Mouse (Mus musculus) embryonic fibroblast, embryonic 13.5 days (primary cell): Measurements from ENCODE around the gene Ice2. TPM values are rescaled to one million over a fixed set of nuclear protein-coding genes. Genes with fewer than 3 reads are reported as not detected.

Experiments
- H3K27ac ChIP-seq: 2 replicates; pipeline ENCODE4 v1.5.1; 2012; ENCODE audit warnings: low read length, control low read depth, inconsistent platforms; ENCODE audit not compliant: insufficient read depth
- H3K4me1 ChIP-seq: 2 replicates; pipeline ENCODE4 v1.6.1; 2011; ENCODE audit warnings: low read length; ENCODE audit not compliant: control insufficient read depth, insufficient read depth
- H3K4me3 ChIP-seq: 2 replicates; pipeline ENCODE4 v1.5.1; 2011; ENCODE audit warnings: mild to moderate bottlenecking, control low read depth, low read length; ENCODE audit not compliant: insufficient read depth
- CTCF ChIP-seq: IDR thresholded peaks from 2 replicates; pipeline ENCODE4 v1.5.1; 2011; ENCODE audit warnings: mild to moderate bottlenecking, control low read depth, low read length, moderate library complexity, borderline replicate concordance; ENCODE audit not compliant: insufficient read depth
- POLR2A ChIP-seq: IDR thresholded peaks from 2 replicates; pipeline ENCODE4 v1.6.1; 2011; ENCODE audit warnings: low read depth, mild to moderate bottlenecking, control low read depth, low read length, moderate library complexity
- polyA plus RNA-seq: library from polyadenylated mRNA; stranded (reverse); fragments of >200 nt; gene quantifications from 2 replicates; pipeline ENCODE4 v1.2.4, GENCODE M21; 2011; ENCODE audit warnings: low read depth; ENCODE audit not compliant: missing spikeins, insufficient read length

Ice2 gene
- polyA plus RNA-seq, 1 experiment = 19.9 TPM

DNA sequence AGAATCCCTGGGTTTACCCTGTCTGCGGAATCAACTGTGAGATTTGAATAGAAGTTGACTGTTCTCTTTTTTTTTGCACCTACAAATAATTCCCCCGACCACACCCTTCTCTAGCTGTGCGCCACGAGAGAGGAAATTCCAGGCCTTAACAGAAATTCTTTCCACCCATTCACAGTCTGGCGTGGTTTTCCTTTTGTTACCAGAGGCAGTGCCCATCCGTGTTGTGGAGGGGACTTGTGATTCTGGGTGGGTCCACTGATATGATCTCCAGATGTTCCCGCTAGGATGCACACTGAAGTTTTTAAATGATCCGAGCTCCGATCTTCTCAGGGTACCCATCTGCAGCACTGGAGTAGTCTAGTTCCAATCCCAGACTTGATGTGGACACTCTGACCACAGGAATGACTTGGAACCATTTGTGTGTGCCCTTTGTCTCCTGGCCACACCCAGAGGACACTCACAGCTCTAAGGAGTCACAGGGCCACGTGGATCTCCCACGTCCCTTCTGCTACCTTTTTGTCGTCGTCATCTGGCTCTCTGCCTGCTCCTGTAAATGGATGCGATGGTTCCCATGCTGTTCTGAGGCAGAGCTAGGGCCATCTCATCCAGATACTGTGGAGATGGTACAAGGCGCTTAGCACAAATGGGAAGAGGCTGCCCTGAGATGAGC, 58.8 kb downstream of the Ice2 start:
- H3K27ac ChIP-seq = peak overlapping the region; percentile 93
- TF ChIP-seq POLR2A = peak; percentile 10; the same call in 1 of the 2 replicates
- TF ChIP-seq CTCF = no peak

DNA sequence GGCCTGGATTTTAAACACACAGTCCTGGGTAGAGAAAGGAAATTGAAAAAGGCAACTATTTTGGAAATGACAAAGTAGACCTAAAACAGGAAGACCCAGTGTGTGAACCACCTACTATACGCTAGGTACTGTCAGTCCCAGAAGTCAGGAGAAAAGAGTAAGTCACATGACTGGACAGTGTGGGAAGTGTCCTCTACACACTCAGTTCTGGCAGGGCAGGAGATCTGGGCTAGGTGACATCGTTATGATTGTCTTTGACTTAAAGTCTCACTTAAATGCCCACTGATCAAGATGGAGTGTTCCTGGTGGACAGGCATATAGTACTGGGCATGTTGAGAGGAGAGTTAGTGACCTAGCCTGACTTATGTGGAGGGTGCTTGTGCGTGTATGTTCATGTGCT, 59.4 kb downstream of the Ice2 start:
- H3K4me3 ChIP-seq = 0 out of 2 replicates have a peak overlapping the region, but pooled peaks have one; percentile 1
- H3K4me1 ChIP-seq = peaks cover 26% of the 10 kb centered on the region
- H3K27ac ChIP-seq = peak overlapping the region; percentile 93
- TF ChIP-seq POLR2A (no peak), CTCF (no peak)

More for the DNA sequence above, 58.8 kb downstream of the Ice2 start:
- peaks cover 21% of the 10 kb centered on the region for H3K4me1 ChIP-seq
- H3K4me3 ChIP-seq = peak overlapping the region; percentile 49

DNA sequence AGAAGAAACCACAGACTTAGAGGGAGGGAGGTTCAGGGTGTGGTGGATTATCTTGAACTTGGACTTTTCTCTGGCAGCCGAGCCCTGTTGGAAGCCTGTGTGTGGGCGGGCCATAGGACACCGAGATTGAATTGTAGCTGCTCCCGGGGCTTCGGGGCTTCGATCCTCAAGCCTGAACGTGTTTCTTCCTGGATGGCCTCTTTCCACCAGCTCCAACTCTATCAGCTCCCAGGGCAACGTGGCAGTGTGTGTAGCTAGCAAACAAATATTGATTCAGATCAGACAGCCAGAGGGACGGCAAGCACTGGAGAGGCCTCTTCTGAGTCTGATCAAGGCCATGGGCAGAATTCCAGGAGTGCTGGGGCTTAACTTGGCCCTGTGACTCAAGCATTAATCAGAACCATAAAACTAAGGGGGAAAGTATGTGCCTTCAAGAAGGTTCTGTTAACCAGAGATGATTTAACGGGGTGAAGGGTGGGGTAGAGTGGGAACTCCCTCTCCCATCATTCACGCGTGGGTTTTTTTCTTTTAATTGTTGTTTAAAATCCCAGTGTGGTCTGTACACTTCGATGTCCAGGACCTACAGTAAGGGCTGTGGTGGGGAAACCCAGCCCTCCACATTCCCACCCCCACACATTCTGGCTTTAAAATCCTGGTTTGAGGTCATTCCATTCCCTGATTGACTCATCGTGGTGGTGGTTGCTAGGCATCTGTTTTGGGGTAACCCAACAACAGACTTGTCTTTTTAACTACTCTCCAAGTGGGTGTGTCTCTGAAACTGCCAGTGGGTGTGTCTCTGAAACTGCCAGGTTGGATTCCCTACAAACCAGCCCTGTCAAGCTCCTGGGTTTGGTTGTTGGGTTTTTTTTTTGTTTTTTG, 60.3 kb downstream of the Ice2 start:
- Histone ChIP-seq H3K4me1 (peaks cover 28% of the 10 kb centered on the region), H3K27ac (peak overlapping the region; percentile 93), H3K4me3 (no peak overlapping the region)

DNA sequence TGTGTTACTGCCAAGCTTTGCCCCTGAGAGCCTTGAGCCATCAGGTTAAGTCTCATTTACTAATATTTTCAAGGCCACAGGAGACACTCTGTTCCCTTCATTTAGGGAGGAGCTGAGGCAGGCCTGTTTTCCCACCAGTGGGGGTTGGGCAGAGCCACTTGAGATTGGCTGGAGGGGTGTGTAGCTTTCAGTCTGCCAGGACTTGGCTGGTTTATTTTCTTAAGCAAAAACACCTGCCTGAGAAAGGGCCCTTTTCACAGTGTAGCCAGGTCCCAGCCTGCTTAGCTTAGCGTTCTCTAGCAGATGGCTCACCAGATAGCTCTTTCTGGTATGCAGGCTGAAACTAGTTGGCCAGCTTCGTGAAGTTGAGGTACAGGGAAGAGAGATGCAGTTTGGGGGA, 61.3 kb downstream of the Ice2 start:
- TF ChIP-seq CTCF (no peak), POLR2A (no peak)
- peaks cover 29% of the 10 kb centered on the region for H3K4me1 ChIP-seq
- H3K27ac ChIP-seq = peak overlapping the region; percentile 93
- no peak overlapping the region for H3K4me3 ChIP-seq

More for the DNA sequence above, 60.3 kb downstream of the Ice2 start:
- TF ChIP-seq POLR2A = peak; percentile 23; the same call in 1 of the 2 replicates
- TF ChIP-seq CTCF = no peak

DNA sequence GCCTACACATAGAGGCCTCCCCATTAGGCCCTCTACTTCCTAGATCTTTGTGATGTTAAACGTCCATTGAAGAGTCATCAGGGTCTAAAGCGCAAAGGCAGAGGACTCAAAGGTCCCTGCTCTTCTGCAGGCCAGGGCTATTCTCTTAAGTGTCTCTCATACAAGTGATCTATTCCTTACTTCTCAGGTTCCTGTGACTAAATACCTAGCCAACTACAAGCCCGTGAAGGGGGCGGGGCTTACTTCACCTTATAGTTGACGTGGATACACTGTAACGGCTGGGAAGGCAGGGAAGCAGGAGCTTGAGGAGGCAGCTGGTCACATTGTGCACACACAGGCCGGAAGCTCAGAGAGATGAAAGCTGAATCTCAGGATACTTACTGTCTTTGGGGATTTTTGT, 62.2 kb downstream of the Ice2 start:
- Histone ChIP-seq H3K4me3 (no peak overlapping the region), H3K27ac (peak overlapping the region; percentile 93; the same call in 1 of the 2 replicates), H3K4me1 (peaks cover 29% of the 10 kb centered on the region)
- TF ChIP-seq CTCF (no peak), POLR2A (no peak)

DNA sequence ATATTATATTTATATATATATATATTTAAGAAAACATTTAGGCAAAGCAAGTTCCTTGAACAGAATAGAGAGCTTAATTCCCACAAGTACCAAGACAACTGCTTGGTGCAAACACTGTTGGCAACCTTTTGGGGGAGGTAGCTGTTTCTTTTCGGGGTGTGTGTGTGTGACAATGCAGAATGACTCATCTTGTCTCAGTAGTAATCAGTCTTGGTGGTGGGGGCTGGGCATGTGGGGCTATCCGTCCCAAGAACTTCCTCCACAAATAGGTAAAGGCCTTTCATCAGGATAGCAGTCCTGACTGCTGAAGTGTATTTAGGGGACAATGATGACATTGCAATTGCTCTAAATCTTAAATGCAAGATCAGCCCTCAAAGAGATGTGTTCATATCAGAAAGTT, 65.3 kb downstream of the Ice2 start:
- H3K27ac ChIP-seq = peak overlapping the region; percentile 66
- no peak for TF ChIP-seq CTCF
- no peak for TF ChIP-seq POLR2A
- H3K4me1 ChIP-seq = peaks cover 45% of the 10 kb centered on the region

DNA sequence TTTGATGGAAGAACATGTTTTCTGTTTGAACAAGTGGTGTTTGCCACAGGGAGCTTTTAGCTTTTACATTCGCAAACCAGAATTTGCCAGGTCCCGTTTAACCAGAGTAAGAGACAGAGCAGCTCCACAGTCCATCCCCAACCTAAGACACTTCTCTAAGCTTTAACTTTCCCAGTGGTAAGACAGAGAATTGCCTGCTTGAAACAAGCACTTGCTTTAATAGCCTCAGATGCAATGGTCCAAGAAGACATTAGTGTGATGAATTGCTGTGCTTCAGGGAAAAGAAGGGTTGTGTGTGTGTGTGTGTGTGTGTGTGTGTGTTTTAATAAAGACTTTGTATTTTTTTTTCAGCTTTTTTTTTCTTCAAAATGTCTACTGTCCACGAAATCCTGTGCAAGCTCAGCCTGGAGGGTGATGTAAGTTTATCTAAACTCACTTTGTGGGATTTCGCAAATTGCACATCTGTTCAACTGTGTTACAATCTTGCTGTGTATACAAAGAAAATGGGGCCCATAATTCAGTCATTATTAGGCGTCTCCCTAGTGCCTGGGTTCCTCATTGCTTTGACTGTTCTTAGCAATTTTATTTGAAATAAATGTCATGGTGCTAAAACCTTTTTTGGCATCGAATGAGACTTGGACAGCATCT, 66.5 kb downstream of the Ice2 start:
- Histone ChIP-seq H3K4me1 (peaks cover 45% of the 10 kb centered on the region), H3K4me3 (no peak overlapping the region), H3K27ac (peak overlapping the region; percentile 66)
- TF ChIP-seq POLR2A (no peak), CTCF (no peak)

More for the DNA sequence above, 65.3 kb downstream of the Ice2 start:
- H3K4me3 ChIP-seq = no peak overlapping the region

DNA sequence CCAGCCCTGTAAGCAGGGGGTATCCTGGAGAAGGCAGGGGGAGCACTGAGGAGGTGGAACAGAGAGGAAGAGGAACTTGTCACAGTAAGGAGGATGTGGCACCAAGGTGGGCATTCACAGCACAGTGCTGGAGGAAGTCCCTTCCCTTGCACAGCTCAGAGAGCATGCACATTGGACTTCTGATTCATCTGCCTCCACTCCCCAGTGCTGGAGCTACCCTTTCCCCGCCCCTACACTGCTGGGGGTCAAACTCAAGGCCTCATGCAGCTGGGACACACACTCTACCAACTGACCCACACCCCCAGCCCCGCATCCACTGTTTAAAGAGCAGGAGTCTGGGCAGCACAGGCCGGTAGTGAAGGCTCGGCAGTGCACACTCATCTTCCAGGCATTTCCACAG, 68.4 kb downstream of the Ice2 start:
- Histone ChIP-seq H3K4me1 (peaks cover 47% of the 10 kb centered on the region), H3K4me3 (no peak overlapping the region), H3K27ac (peak overlapping the region; percentile 66)
- TF ChIP-seq CTCF (no peak), POLR2A (no peak; the same call in 1 of the 2 replicates)

DNA sequence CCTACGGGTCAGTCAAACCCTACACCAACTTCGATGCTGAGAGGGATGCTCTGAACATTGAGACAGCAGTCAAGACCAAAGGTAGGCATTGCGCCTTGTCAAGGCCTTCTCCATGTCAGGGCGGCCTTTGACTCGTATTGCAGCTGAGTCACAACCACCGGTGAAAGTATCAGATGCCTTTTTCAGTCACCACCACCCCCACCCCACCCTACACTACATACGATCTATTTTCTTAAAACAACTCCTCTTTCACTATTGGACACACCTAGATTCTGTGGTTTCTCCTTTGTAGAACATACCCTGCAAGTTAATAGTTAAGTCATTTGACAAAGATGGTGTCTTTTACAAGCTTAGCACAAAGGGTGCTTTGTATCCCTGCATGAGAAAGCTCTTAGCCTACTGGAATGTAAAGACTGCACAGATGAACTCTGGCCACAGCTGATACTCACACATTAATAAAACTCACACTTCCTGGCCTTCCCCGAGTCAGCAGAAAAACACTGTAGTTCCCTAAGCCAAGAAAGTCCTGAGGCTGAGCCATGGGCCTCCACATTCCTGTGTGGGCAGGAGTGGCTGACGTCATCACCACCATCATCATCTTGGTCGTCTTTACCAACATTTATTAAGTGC, 69.7 kb downstream of the Ice2 start:
- TF ChIP-seq POLR2A = no peak
- H3K27ac ChIP-seq = peak overlapping the region; percentile 66

DNA sequence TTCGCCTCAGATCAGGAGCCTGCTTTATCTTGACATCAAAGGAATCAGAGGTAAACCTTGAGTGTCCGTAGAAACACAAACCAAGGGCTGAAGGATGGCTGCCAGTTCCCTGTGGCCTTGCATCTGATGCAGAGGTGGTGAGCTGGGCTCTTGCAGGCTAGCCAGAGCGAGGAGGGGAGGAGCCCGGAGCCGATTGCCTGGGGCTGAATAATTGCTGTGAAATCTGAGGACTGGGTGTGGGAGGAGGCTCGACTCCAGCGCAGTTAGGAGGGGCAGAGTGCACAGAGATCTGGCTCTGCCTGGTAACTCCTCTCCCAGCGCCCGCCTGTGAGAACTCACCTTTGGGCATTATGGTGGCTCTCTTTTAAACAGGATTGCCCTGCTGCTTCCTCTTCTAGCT, 71.3 kb downstream of the Ice2 start:
- Histone ChIP-seq H3K4me3 (no peak overlapping the region), H3K27ac (peak overlapping the region; percentile 63), H3K4me1 (peaks cover 57% of the 10 kb centered on the region)
- TF ChIP-seq POLR2A (no peak), CTCF (no peak)

More for the DNA sequence above, 69.7 kb downstream of the Ice2 start:
- H3K4me3 ChIP-seq = no peak overlapping the region
- H3K4me1 ChIP-seq = peaks cover 50% of the 10 kb centered on the region
